16 mouse cellular contexts compared by ENCODE assay signal in the genomic region with DNA sequence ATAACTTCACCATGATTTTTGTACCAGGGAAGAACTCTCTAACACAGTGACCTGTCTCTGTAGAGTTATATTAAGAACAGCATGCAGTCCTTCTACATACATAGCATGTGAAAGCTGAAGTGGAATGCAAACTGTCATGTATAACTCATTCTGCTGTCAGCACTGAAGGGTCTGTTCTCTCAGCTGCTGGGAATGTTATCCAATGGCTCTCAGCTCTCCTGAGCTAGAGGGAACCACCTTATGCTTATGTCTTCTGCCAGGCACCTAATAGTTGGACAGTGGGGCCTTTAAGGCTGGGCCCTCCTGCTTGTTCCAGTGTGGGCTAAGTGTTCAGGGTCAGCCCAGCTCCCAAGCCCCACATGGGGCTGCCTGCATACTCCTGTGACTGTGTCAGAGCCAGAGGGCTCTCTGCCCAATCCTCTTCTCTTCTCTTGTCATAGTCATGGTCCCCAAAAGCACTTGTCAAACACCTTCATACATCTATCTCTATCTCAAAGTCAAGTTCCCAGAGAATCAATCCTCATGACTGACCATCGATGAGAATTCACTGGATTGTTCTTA.
"Had no signal": no experiment of that assay in that cellular context is flagged by ENCODE, and none has a peak within 500 bp of the region (broad histone marks: within the 10 kb centered on the region; RNA-seq: fewer than 3 reads in every experiment).

No protein-coding gene starts in this region.

- H3K4me1 ChIP-seq: limb, embryonic 15.5 days; liver, embryonic 12.5 days; midbrain, embryonic 10.5 days; midbrain, embryonic 15.5 days; neural tube, embryonic 13.5 days had no signal

- H3K27ac ChIP-seq: limb, embryonic 15.5 days; liver, embryonic 12.5 days; midbrain, embryonic 10.5 days; midbrain, embryonic 15.5 days; neural tube, embryonic 13.5 days had no signal

- DNase-seq: kidney, postnatal 36 days; layer of hippocampus, adult 9-11 months; layer of hippocampus, postnatal 36 days; lung, embryonic 14.5 days; lung, postnatal 10 days; lung, postnatal 4 days; retina, postnatal 1 day; right cerebral cortex, postnatal 4 days; spleen, adult 18-20 months; thymus, adult 18-20 months; thymus, postnatal 14 days had no signal

- H3K36me3 ChIP-seq: limb, embryonic 15.5 days; liver, embryonic 12.5 days; midbrain, embryonic 10.5 days; midbrain, embryonic 15.5 days; neural tube, embryonic 13.5 days had no signal

- H3K9me3 ChIP-seq: limb, embryonic 15.5 days; liver, embryonic 12.5 days; midbrain, embryonic 10.5 days; midbrain, embryonic 15.5 days; neural tube, embryonic 13.5 days had no signal

- H3K4me2 ChIP-seq: limb, embryonic 15.5 days; liver, embryonic 12.5 days; lung, embryonic 14.5 days; midbrain, embryonic 15.5 days; neural tube, embryonic 13.5 days had no signal

- H3K27me3 ChIP-seq: limb, embryonic 15.5 days; liver, embryonic 12.5 days; midbrain, embryonic 15.5 days; neural tube, embryonic 13.5 days had no signal

- H3K4me3 ChIP-seq: limb, embryonic 15.5 days; liver, embryonic 12.5 days; midbrain, embryonic 10.5 days; midbrain, embryonic 15.5 days; neural tube, embryonic 13.5 days had no signal

- H3K9ac ChIP-seq: limb, embryonic 15.5 days; liver, embryonic 12.5 days; lung, embryonic 14.5 days; midbrain, embryonic 15.5 days; neural tube, embryonic 13.5 days had no signal

- ATAC-seq: liver, embryonic 12.5 days; midbrain, embryonic 15.5 days had no signal
